Mouse (Mus musculus) spleen, adult 2 months (tissue): ENCODE measurements at regions not wholly inside any gene's neighbourhood (a gene's known extent, or its start where the extent isn't known, plus 50 kb on each side); places are given as distances from the start of the nearest gene placed in this dataset.

Experiments used
- CTCF ChIP-seq: fragments of 200-500 bp; IDR thresholded peaks from 2 replicates; pipeline ENCODE4 v1.5.1; 2011; ENCODE audit warnings: mild to moderate bottlenecking, inconsistent platforms; ENCODE audit not compliant: insufficient read depth, insufficient read length, insufficient replicate concordance; ENCODE audit errors: extremely low read depth
- POLR2A ChIP-seq: fragments of 200-500 bp; IDR thresholded peaks from 2 replicates; pipeline ENCODE4 v1.6.1; 2011; ENCODE audit warnings: low read depth, low read length, inconsistent platforms

DNA sequence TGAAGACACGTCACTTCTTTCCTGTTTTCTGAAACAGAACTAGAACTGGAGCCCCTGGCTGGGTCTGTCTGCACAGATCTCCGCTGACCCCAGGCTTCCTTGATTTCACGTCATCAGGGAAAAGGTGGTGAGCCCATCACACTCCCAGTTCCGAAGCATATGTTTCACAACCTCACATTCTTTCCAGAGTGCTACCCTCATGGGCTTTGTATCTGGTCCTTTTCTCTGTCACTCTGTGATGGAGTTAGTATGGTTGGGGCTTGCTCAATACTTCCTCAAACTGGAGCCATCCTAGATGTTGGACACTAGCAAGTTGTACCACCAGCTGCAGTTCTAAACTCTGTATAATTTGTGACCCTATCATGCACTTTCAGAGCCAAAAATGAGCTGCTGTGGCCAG lies 125.8 kb upstream of the Cox10 start:
- TF ChIP-seq CTCF: no peak
- TF ChIP-seq POLR2A: no peak
